Mouse (Mus musculus) liver, adult (tissue): ENCODE measurements at regions not wholly inside any gene's neighbourhood (a gene's known extent, or its start where the extent isn't known, plus 50 kb on each side); places are given as distances from the start of the nearest gene placed in this dataset.

Experiments
- GATA4 ChIP-seq: IDR thresholded peaks from 2 replicates; pipeline ENCODE4 v1.6.1; 2014; ENCODE audit warnings: mild to moderate bottlenecking, low read length; ENCODE audit not compliant: insufficient replicate concordance

DNA sequence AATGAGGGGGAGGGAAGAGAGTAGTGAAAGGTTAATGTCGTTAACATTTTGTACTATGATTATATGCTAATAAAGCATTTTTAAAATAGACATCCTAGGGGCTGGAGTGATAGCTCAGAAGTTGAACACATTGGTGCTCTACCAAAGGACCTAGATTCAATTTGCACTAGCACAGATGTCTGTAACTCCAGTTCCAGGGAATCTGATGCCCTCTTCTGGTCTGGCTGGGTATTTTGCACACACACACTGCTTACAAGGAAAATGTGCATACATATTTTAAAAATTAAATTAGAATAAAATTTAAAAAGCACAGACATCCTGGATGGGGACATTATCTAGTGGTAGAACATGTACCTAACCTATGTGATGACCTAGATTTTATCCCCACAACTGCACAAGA lies 136.6 kb upstream of the Acsl4 start:
- TF ChIP-seq GATA4, result no peak

DNA sequence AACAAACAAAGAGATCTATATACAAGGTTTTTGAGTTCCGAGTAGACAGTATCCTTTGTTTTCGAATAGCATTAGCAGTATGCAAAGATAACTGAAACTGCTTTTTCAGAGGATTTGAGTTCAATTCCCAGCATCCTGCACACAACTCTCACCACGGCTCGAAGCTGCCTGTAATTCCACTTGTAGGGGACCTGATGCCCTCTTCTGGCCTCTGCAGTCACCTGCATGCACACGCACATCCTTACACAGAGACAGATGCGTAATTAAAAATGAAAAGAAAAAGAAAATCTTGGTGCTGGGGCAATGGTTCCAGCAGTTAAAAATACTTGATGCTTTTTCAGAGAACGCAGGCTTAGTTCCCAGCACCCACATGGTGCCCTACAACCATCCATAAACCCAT lies 139.6 kb upstream of the Acsl4 start:
- TF ChIP-seq GATA4, result no peak

DNA sequence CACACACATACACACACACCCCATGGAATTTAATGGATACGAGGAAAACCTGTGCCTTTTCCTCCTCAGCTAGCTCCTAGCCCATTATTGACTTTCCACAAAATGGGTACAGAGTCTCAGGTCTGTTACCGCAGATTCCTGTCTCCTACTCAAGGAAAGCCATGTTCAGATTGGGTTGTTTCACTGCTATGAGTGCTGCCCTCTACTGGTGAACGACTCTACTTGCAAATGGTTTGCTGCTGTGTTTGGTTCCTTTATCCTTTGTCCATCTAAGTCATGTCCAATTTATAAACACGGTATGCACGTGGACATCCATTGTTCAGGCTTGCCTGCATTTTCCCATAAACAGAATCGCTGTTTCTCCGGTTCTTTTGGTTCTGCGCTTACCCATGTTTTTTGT lies 144.4 kb upstream of the Acsl4 start:
- no peak for TF ChIP-seq GATA4

DNA sequence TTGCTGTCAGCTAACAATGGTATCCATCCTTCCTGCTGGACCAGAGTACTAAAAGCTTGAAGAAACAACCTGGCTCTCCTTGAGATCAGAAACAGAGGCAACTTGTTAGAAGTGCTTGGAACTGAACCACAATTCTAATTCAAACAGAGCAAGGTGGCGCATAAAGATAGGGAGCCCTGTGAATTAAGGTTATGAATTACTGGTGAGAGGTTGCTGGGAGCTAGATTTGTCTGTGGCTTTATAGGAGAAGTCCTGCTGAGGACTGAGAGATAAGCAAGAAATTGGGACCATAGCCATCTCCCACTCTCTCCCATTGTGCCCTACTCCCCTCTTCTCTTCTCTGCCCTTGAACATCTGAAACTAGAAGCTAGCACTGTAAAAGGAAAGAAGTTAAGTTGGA lies 145.2 kb upstream of the Acsl4 start:
- TF ChIP-seq GATA4, result no peak

DNA sequence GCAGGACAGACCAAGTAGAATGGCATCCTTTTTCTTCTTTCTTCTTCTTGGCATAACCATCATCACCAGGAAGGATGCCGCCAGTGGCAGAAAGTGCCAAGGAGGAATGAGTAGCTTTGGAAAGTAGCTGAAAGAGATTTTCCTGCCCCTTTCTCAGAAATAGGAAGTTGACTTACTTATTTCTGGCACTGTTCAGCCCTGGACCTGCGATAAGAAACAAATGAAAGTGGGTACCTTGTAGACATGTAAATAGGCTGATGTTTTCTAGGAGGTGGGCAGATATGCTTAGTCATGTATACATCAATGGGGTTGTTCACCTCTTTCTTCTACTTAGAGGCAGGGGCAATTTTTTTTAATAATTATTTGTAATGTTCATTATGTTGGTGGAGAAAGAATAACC lies 145.3 kb upstream of the Tmem164 start:
- TF ChIP-seq GATA4, result no peak

DNA sequence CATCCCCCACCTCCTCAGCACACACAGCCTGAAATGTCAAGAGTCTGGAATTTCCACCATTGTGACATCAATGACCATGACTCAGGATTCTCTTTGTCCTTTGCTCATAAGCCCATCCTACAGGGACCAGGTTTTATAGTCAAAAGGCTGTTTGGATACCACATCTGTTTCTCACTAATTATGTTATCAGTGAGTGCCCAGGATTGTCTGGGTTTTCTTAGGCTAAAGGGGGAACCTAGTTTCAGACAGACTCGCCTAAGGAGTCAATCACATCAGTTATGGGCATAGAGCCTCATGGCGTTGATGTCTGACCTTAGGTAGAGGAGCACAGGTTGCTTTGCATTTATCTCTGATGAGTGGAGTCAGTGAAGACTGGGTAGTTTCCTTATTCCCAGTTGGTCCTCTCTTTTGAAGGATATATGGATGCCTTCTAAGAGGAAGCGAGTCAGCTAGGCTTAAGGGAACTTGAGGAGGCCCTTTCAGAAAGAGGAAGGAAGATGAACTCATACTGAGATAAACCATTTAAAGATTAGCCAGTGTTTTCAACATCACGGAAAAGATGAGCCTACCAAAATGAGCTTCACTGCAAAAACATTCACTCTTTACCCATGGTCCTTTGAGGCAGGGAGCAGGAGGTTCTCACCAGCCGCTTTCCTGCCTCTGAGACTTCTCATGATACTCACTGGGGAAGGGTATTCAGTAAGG lies 143.8 kb upstream of the Tmem164 start:
- peak; percentile 30; the same call in 1 of the 2 replicates for TF ChIP-seq GATA4

DNA sequence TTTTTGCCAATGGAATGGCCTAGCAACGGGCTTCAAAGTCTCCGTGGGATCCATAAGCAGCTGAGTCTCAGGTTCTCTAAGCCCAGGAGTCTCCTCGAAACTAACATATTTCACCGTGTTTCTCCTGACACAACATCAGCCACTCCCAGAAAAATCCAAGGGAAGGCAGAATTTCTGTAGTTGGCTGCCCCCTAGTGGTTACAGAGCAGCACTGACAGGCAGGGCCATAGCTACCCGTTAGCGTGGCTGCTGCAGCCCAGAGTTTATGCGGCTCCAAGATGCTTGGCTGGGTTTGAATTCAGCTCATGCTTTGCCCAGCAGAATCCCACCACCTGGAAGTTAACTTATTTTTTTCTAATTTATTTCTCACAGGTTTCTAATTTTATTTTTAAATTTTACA lies 140.9 kb upstream of the Tmem164 start:
- no peak for TF ChIP-seq GATA4

DNA sequence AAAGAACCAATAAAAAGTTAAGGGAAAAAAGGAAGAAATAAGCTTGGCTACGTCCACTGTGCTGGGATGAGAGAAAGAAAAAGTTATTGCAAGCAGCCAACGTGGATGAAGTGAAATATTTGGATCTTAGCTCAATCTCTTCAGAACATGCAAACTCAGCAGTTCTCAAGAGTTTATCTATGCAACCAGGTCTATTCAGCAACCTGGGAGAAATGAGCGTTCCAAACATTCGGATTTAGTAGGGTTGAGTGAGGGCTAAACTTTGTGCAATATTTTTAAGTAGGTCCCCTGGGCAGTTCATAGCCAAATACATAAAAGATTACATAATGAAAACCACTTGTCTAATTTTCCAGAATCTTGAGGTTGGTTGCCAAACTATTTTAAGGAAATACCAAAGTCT lies 129.0 kb upstream of the Tmem164 start:
- no peak for TF ChIP-seq GATA4

DNA sequence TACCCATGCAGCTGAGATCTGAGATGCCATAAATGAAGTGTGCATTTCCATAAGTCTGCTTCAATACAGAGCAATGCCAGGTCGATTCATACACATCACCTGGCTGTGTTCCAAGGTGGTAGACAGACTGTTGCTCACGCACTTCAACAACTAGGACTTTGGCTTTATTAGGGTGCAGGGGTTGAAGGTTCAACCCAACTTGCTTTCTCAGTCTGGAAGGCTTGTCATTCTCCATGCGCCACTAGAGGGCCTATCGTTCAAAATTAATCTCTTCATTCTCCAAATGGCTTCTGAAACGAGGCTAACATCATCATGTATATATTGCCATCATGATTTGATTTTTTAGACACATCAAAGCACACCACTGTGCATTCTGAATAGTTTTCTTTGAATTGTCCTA lies 127.0 kb upstream of the Tmem164 start:
- no peak for TF ChIP-seq GATA4

DNA sequence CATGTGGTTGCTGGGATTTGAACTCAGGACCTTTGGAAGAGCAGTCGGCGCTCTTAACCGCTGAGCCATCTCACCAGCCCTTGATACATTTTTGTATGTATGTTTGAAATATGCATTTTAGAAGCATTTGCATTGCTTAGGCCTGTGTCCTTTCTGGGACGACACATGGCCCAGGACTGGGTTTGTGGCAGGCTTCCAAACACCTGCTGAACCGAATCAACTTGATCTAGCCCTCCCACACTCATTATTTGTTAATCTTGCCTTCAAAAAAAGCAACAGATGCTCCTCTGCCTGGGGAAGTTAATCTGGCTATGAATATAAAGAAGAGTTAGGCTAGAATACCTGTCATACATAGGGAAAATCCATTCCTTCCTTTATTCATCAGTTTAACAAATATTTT lies 123.7 kb upstream of the Tmem164 start:
- TF ChIP-seq GATA4, result no peak

DNA sequence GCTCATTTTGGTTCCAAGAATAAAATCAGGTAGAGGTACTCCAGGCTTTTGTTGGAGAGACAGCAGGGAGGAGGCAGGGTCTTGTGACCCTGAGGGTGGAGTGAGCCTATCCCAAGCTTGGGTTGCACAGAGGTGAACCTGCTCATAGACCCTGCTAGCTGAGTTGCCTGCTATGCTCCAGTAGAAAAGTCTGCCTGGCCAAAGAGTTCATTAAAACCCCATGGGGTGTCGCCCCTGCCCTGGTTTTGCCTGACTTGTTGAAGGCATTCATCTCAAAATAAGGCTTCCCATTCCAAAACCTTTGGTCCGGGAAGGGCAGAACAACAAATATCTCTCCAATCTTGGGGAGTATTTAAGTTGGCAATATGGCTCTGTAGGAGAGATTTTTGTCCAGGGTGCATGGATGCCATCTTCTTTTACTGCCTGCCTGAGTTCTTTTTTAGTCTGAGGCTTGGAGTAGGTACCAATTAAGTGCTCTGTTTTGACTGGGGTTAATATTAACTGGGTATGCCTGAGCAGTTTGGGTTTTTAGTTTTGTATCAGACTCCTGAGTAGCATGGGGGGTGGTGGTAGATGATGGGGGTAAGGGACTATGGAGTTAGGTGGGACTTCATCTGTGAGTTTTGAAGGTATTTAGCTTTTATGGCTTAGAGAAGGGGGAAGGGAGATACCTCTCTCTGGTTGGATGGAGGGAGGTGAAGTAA lies 120.8 kb upstream of the Tmem164 start:
- TF ChIP-seq GATA4, result no peak

DNA sequence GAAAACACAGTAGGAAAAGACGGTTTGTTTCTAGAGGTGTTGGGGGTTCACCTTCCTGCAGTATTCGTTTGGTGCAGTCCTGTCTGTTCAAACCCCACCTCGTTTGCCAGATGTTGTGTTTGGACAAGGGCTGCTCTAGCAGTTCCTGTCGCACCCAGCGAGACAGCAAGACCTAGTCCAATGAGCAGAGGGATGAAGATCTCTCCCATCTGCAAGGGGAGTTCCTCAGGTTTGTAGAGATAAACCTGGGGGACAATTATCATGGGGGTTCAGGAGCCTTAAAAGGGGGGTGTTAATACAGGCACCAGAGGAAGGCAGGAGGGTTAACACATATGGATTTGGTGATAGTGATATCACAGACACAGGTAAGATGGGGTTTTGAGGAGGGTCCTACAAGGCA lies 119.4 kb upstream of the Tmem164 start:
- no peak for TF ChIP-seq GATA4

DNA sequence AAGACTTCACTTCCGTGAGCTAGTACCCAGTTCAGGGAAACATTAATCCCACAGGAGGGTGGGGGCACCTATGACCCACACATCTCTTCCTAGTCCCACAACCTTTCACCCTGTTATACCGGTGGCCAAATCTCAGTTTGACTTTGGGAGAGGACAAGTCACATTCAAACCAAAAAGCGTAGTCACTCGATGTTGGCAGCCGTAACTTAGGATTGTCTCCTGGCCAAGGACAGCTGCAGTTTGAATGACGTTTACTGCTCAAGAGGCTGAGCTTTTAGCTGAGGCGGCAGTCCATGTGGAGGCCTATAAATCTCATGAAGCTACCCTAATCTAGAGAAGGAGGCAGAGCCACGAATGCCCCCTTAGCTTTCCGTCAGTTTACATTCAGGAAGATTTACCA lies 117.0 kb upstream of the Tmem164 start:
- TF ChIP-seq GATA4, result no peak

DNA sequence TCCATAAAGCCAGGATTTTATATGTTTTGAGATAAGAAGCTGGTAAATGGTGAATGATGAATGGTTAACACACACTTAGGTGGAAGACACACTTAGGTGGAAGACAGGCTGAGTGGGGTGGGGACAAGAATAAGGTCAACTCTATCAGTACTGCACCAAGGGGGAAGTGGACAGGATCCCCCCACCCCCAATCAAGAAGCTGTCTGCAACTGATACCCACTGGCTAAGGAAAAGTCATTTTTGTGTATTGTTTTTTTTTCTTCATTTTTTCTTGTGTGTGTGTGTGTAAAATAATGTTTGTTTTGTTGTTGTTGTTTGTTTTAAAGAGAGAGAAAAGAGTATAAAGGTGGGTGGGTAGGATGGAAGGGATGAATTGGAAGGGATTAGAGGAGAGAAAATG lies 109.4 kb upstream of the Tmem164 start:
- TF ChIP-seq GATA4, result no peak

DNA sequence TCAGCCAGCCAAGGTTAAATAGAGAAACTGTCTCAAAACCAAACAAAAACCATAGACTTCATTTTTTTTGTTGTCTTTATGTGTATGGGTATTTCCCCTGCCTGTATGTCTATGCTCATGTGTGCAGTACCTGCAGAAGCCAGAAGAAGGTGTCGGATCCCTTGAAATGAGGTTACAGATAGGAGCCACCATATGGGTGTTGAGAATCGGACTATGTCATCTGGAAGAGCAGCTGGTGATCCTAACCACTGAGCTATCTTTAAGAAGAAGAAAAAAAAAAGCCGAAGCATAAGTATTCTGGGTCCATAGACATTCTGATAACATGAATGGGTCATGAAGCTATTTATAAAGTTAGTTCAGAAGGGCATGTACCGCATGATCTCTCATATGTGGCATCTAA lies 107.2 kb upstream of the Tmem164 start:
- TF ChIP-seq GATA4, result no peak

DNA sequence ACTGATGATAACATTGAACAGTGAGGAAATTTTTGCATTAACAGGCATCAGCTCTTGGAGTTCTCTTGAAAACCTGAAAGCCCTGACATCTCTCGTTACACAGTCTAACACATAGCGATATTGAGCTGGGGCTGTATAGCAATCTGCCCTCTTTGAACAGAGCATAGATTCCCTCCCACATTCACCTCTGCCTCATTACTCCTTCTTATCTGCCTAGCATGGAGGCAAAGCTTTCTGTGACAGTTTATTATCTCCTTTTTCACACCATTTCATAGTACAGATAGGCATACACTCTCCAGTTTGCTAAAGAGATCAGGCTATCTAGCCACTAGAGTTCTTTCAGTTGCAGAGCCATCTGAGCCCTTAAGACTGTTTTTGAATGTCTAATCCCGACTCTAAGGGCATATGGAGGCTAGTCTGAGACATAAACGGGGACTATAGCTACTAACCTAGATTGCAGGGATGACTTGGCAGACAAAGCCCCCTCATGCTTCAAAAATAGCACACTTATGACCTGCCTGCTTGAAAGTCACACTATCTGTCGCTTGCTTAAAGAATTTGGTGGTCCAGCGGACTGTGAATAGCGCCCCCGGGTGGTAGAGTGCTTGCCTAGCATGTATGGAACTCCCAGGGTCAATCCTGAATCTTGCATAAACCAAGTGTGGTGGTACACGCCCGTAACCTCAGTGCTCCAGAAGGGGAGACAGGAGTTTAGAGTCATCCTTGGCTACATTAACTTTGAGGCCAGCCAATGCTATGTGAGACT lies 106.1 kb upstream of the Tmem164 start:
- no peak for TF ChIP-seq GATA4
